Mouse (Mus musculus): ENCODE results near the gene Fam114a1. TPM values are rescaled to one million over a fixed set of nuclear protein-coding genes. Genes with fewer than 3 reads are reported as not detected.

Fam114a1 gene
- polyA plus RNA-seq, 1 experiment from 2014 or later: 4.5 TPM

DNA sequence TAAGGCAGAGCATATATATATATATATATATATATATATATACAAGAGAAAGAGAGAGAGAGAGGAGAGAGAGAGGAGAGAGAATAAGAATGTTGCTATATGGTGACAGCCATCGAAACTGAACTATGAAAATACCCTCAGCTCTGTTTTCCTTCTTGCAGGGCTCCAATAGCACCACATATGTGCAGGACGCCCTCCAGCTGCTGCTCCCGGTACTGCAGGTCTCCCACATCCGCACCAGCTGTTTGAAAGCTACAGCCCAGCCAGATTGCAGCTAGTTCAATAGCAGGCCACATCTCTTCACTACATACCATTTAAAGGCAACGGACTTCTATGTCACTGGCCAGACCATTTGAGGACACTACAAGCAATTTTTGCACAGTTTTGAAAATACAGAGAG, 70.6 kb downstream of the Fam114a1 start:
- H3K9me3 ChIP-seq (replicated peaks; ENCODE audit: control insufficient read depth, low read length): no peaks in the 10 kb centered on the region
- 78% methylated on average over 5 of the region's 5 CpGs for WGBS
- no peak for ATAC-seq
- H3K27ac ChIP-seq (ENCODE audit: low read depth, low read length): no peak overlapping the region
- H3K4me3 ChIP-seq (ENCODE audit: low read depth, low read length): no peak overlapping the region
- no peak overlapping the region for H3K9ac ChIP-seq (ENCODE audit: low read length)
- no peak for DNase-seq (ENCODE audit: low spot score)
- no peak overlapping the region for H3K4me2 ChIP-seq (ENCODE audit: low read length)
- no peaks in the 10 kb centered on the region for H3K36me3 ChIP-seq (ENCODE audit: control insufficient read depth, insufficient read depth, low read length)
- no peaks in the 10 kb centered on the region for H3K27me3 ChIP-seq (replicated peaks; ENCODE audit: control insufficient read depth, insufficient read depth, low read length)
- H3K4me1 ChIP-seq (ENCODE audit: control insufficient read depth, insufficient read depth, low read length): peaks cover 13% of the 10 kb centered on the region; the same call in 1 of the 2 replicates

- ATAC-seq: no peak
- 65% methylated on average over 11 of the region's 11 CpGs for WGBS
- no peak overlapping the region for H3K4me2 ChIP-seq (ENCODE audit: low read length)
- H3K9ac ChIP-seq (ENCODE audit: low read length): no peak overlapping the region
- no peaks in the 10 kb centered on the region for H3K27me3 ChIP-seq (replicated peaks; ENCODE audit: control insufficient read depth, insufficient read depth, low read length)
- H3K4me3 ChIP-seq (ENCODE audit: low read depth, low read length): no peak overlapping the region
- no peak overlapping the region for H3K27ac ChIP-seq (ENCODE audit: low read depth, low read length)
- H3K9me3 ChIP-seq (replicated peaks; ENCODE audit: control insufficient read depth, low read length): no peaks in the 10 kb centered on the region
- peaks cover 21% of the 10 kb centered on the region for H3K4me1 ChIP-seq (ENCODE audit: control insufficient read depth, insufficient read depth, low read length)
- H3K36me3 ChIP-seq (ENCODE audit: control insufficient read depth, insufficient read depth, low read length): no peaks in the 10 kb centered on the region
- DNase-seq (ENCODE audit: low spot score): no peak
These were observed 73.6 kb downstream of the Fam114a1 start for GRCm38 (mm10) chr5:65043407-65043895.

GRCm38 (mm10) chr5:65045642-65046370, 75.9 kb downstream of the Fam114a1 start:
- peak; percentile 71 for ATAC-seq
- no peak overlapping the region; the same call in 1 of the 2 replicates for H3K9ac ChIP-seq (ENCODE audit: low read length)

DNA sequence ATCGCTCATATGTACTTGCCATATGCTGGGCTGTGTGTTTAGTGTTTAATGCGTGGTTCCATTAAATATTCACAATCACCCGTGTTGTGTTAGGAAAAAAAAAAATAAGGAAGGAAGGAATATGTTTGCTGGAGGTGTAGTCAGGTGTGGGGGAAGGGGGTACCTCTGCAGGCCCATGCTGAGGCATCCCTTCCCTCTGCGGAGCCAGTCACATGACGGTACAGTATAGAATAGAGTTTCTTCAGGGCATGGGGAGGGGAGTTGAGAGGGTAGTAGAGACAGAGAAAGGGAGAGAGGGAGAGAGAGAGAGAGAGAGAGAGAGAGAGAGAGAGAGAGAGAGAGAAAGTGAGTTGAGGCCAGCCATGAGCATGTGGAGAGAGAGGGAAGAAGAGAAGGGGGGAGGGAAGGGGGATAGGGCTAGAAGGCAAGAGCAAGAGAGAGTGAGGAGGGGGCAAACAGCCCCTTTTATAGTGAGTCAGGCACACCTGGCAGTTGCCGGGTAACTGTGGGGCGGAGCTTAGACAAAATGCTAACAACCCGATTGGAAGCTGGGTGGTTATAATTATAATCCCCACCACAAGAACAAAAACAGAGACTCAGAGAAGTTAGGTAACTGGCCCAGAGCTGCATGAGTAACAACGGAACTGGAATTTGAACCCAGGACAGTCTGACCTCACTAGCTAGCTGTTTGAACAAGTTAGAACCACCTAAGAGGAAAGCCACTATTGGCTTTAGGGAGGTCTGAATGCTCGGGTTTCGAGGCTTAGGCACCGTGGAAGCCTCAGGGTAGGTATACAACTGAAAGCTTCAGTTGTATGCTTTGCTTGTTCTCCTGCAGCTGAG, 76.8 kb downstream of the Fam114a1 start:
- peak overlapping the region; percentile 67 for H3K27ac ChIP-seq (ENCODE audit: low read depth, low read length)
- H3K27me3 ChIP-seq (replicated peaks; ENCODE audit: control insufficient read depth, insufficient read depth, low read length): no peaks in the 10 kb centered on the region
- peaks cover 16% of the 10 kb centered on the region for H3K4me1 ChIP-seq (ENCODE audit: control insufficient read depth, insufficient read depth, low read length)
- H3K4me3 ChIP-seq (ENCODE audit: low read depth, low read length): no peak overlapping the region
- H3K9ac ChIP-seq (ENCODE audit: low read length): no peak overlapping the region
- H3K4me2 ChIP-seq (ENCODE audit: low read length): no peak overlapping the region
- WGBS: 55% methylated on average over 12 of the region's 12 CpGs
- H3K9me3 ChIP-seq (replicated peaks; ENCODE audit: control insufficient read depth, low read length): no peaks in the 10 kb centered on the region
- DNase-seq (ENCODE audit: low spot score) (peak; percentile 53), ATAC-seq (peak; percentile 60; the same call in 1 of the 2 replicates)
- H3K36me3 ChIP-seq (ENCODE audit: control insufficient read depth, insufficient read depth, low read length): no peaks in the 10 kb centered on the region

More at GRCm38 (mm10) chr5:65045642-65046370, 75.9 kb downstream of the Fam114a1 start:
- H3K4me2 ChIP-seq (ENCODE audit: low read length): no peak overlapping the region
- H3K27ac ChIP-seq (ENCODE audit: low read depth, low read length): peak overlapping the region; percentile 75; the same call in 1 of the 2 replicates
- 52% methylated on average over 6 of the region's 6 CpGs for WGBS
- DNase-seq (ENCODE audit: low spot score): peak; percentile 85
- H3K4me3 ChIP-seq (ENCODE audit: low read depth, low read length): no peak overlapping the region
- H3K36me3 ChIP-seq (ENCODE audit: control insufficient read depth, insufficient read depth, low read length): no peaks in the 10 kb centered on the region
- H3K27me3 ChIP-seq (replicated peaks; ENCODE audit: control insufficient read depth, insufficient read depth, low read length): no peaks in the 10 kb centered on the region
- H3K9me3 ChIP-seq (replicated peaks; ENCODE audit: control insufficient read depth, low read length): no peaks in the 10 kb centered on the region
- peaks cover 16% of the 10 kb centered on the region for H3K4me1 ChIP-seq (ENCODE audit: control insufficient read depth, insufficient read depth, low read length)

- Histone ChIP-seq H3K27me3 (replicated peaks; ENCODE audit: control insufficient read depth, insufficient read depth, low read length) (no peaks in the 10 kb centered on the region), H3K27ac (ENCODE audit: low read depth, low read length) (peak overlapping the region; percentile 67), H3K9me3 (replicated peaks; ENCODE audit: control insufficient read depth, low read length) (no peaks in the 10 kb centered on the region), H3K9ac (ENCODE audit: low read length) (no peak overlapping the region), H3K4me3 (ENCODE audit: low read depth, low read length) (no peak overlapping the region), H3K36me3 (ENCODE audit: control insufficient read depth, insufficient read depth, low read length) (no peaks in the 10 kb centered on the region), H3K4me2 (ENCODE audit: low read length) (no peak overlapping the region), H3K4me1 (ENCODE audit: control insufficient read depth, insufficient read depth, low read length) (peaks cover 16% of the 10 kb centered on the region)
- 40% methylated on average over 12 of the region's 12 CpGs for WGBS
- DNase-seq (ENCODE audit: low spot score) (no peak), ATAC-seq (peak; percentile 7; the same call in 1 of the 2 replicates)
These were observed 77.5 kb downstream of the Fam114a1 start for GRCm38 (mm10) chr5:65047285-65047855.

GRCm38 (mm10) chr5:65049880-65050279, 80.0 kb downstream of the Fam114a1 start:
- H3K9me3 ChIP-seq (replicated peaks; ENCODE audit: control insufficient read depth, low read length): no peaks in the 10 kb centered on the region
- no peak for DNase-seq (ENCODE audit: low spot score)
- no peaks in the 10 kb centered on the region for H3K27me3 ChIP-seq (replicated peaks; ENCODE audit: control insufficient read depth, insufficient read depth, low read length)
- ATAC-seq: no peak
- H3K4me3 ChIP-seq (ENCODE audit: low read depth, low read length): no peak overlapping the region
- 61% methylated on average over 5 of the region's 5 CpGs for WGBS
- H3K4me1 ChIP-seq (ENCODE audit: control insufficient read depth, insufficient read depth, low read length): peaks cover 16% of the 10 kb centered on the region
- no peak overlapping the region for H3K27ac ChIP-seq (ENCODE audit: low read depth, low read length)
- H3K9ac ChIP-seq (ENCODE audit: low read length): no peak overlapping the region
- no peaks in the 10 kb centered on the region for H3K36me3 ChIP-seq (ENCODE audit: control insufficient read depth, insufficient read depth, low read length)
- H3K4me2 ChIP-seq (ENCODE audit: low read length): no peak overlapping the region

GRCm38 (mm10) chr5:65051513-65051912, 81.6 kb downstream of the Fam114a1 start:
- Histone ChIP-seq H3K4me2 (ENCODE audit: low read length) (no peak overlapping the region), H3K27ac (ENCODE audit: low read depth, low read length) (no peak overlapping the region), H3K36me3 (ENCODE audit: control insufficient read depth, insufficient read depth, low read length) (no peaks in the 10 kb centered on the region), H3K9ac (ENCODE audit: low read length) (no peak overlapping the region), H3K27me3 (replicated peaks; ENCODE audit: control insufficient read depth, insufficient read depth, low read length) (no peaks in the 10 kb centered on the region), H3K9me3 (replicated peaks; ENCODE audit: control insufficient read depth, low read length) (no peaks in the 10 kb centered on the region), H3K4me3 (ENCODE audit: low read depth, low read length) (no peak overlapping the region), H3K4me1 (ENCODE audit: control insufficient read depth, insufficient read depth, low read length) (peaks cover 13% of the 10 kb centered on the region)
- no peak for DNase-seq (ENCODE audit: low spot score)
- ATAC-seq: no peak
- 85% methylated on average over 3 of the region's 3 CpGs for WGBS

- H3K4me1 ChIP-seq (ENCODE audit: control insufficient read depth, insufficient read depth, low read length): no peaks in the 10 kb centered on the region
- WGBS: 95% methylated on average over 6 of the region's 6 CpGs
- no peak overlapping the region for H3K27ac ChIP-seq (ENCODE audit: low read depth, low read length)
- no peak overlapping the region for H3K4me3 ChIP-seq (ENCODE audit: low read depth, low read length)
- H3K9ac ChIP-seq (ENCODE audit: low read length): no peak overlapping the region
- DNase-seq (ENCODE audit: low spot score) (no peak), ATAC-seq (no peak)
- no peaks in the 10 kb centered on the region for H3K27me3 ChIP-seq (replicated peaks; ENCODE audit: control insufficient read depth, insufficient read depth, low read length)
- H3K36me3 ChIP-seq (ENCODE audit: control insufficient read depth, insufficient read depth, low read length): no peaks in the 10 kb centered on the region
- H3K9me3 ChIP-seq (replicated peaks; ENCODE audit: control insufficient read depth, low read length): no peaks in the 10 kb centered on the region
- no peak overlapping the region for H3K4me2 ChIP-seq (ENCODE audit: low read length)
These were observed 87.7 kb downstream of the Fam114a1 start for GRCm38 (mm10) chr5:65057596-65057995.
